Mouse (Mus musculus) ovary, adult 18-20 months (tissue): ENCODE results near the gene Dhdds.

Source experiments
- DNase-seq: peaks from one replicate; pipeline ENCODE4 v3.0.0; 2022; ENCODE audit warnings: low spot score, mixed read lengths

The Dhdds gene

DNA sequence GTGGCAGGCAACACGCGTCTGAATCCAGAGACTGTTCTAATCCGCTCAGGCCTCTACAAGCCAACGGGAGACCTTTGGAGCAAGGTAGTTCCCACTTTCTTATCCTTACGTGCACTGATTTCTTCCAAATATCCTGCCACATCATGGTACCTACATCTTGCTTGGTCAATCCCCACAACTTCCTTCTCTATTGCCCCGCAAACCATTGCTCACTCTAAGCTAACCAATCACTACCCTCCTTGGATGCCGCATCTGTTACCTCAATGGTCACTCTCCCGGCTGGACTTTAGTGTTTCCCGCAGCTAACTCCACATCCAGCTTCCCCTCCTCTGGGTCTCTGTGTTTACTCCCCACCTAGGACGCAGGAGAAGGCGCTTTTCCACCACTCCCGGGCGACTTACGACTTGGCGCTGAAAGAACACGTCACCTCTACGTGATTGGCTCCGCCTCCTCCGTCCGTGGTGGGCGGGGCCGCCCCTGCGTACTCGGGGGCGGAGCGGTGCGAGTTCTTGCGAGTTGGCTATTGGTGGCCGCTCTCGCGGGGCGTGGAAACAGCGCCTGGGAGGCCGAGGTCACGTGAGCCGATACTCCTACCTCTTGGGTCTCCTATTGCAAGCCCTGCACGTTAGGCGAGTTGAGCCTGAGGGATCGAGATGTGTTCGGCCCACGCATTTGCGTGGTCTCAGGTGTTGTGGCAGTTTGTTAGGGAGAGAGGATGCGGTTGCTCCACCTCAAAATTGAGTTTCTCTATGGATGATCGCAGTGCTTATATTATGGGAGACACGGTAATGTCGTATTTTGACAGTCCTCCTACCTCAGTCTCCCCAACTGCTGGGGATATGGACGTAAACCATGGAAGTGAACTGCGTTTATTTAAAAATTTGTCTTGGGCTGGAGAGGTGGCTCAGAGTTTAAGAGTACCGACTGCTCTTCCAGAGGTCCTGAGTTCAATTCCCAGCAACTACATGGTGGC, at the start of gene Dhdds:
Dhdds (minus strand) TSS at position 453 of the 973 bp plus-strand sequence.
- DNase-seq, result peak; percentile 90

DNA sequence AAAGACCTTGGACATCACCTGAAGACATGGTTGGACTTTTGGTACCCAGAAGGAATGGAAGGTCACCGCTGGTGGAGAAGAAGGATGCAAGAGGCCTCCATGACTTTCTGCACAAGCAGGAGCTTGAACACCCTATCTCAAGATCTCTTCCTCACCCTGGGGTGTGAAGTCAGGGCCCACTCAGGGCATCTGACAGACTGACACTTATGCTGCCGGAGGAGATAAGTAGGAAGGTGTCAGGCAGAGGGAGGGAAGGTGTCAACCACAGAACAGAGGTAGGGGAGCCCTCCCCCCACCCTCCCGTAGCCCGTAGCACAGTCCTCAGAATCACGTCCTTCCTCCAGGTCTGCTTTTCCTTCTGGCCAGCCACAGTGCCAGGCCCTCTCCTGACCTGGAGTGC, 46.9 kb upstream of the Dhdds start:
- no peak for DNase-seq

DNA sequence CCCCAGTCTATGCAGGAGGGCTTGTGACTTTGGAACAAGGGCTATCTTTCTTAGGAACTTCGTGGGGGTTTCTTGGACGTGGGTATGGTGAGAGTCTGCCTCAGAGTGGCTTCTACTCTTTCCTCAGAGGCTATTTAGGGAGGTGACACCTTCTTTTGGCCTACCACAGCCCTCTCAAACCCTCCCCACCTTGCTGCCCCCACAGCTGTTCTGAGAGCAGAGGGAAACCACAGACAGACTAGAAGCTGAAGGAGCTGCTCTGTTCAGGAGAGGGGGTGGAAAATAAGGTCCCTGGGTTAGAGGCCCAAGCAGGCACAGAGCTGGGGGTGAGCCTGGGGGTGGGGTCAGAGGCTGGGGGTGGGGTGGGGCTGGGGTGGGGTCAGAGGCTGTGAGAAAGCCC, 42.3 kb upstream of the Dhdds start:
- no peak for DNase-seq

DNA sequence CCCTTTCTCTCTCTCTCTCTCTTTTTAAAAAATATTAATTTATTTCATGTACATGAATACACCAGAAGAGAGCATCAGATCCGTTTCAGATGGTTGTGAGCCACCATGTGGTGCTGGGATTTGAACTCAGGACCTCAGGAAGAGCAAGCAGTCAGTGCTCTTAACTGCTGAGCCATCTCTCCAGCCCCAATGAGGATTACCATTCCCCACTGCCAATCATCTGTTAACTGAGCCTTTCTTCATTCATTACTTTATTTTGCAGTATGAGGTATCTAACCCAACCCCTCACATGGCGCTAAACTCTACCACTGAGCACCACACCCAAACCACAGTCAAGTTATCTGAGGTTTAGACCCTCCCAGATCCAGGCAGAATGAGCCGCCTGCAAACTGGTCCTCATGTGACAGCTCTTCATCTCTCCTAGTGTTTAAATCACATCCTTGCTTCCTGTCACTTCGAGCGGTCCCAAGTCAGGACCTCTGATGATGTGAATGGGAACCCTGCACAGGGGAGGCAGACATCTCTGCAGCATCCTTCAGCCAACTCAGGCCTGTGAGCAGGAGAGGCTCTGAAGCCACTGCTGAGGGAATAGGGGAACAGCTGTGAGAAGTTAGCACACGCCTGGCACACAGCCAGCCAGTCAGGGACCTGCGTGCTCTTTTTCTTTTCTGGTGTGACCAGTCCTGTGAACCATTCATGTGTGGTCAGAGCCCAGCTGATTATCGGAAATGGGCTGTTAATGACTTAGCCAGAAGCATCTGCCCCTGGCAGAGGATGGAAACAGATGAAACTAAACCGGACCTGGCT, 40.8 kb upstream of the Dhdds start:
- DNase-seq, result no peak

DNA sequence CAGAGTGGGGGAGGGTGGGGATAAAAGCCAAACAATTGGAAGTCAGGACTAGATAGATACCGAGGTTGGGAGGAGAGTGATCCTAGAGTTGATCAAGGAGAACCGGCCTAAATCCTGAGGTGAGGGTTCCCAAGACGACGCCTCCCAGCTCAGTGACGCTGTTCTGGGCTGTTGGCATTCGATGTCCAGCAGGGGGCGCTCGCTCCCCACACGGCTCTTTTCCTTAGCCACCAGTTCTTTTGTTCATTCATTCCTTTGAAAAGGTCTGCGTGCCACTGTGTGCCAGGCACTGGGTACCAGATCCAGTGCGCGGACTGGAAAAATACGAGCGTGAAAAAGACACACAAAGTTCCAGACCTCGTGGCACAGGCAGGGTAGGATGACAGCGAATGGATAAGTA, 35.2 kb upstream of the Dhdds start:
- peak; percentile 31 for DNase-seq

DNA sequence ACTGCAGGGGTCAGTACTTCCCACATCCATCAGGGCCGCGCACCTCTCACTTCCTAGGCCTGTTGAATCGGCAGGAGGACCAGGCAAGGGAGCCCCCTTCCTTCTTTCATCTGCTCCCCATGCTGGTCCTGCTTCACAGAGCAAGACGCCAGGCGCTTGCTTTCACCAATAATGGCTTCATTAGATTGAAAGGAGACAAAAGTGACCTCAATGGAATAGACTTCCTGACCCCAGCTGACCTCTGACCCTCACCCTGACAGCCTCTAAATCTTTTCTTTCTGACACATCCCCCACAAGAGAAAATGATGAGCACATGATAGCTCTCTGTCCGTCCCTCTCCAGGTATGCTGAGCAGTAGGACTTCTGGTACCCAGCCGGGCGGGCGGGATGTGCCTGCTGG, 25.1 kb upstream of the Dhdds start:
- DNase-seq, result no peak

DNA sequence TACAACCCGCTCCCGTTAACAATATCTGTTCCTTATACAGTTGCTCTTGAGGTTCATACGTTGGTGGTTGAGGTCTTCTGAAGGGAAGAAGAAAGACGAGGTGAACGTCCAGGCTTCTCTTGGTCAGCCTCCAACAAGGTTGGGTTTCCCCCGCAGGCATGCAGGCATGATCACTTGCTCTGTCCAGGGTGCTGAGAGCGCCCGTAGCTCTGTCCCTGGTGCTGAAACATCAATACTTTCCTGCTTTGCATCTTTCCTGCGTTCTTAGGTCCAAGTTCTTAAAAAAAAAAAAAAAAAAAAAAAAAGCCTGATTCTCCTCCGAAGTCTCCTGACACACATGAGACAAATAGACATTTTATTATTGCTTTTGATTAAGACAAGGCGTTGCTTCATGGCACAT, 19.9 kb upstream of the Dhdds start:
- peak; percentile 16 for DNase-seq

DNA sequence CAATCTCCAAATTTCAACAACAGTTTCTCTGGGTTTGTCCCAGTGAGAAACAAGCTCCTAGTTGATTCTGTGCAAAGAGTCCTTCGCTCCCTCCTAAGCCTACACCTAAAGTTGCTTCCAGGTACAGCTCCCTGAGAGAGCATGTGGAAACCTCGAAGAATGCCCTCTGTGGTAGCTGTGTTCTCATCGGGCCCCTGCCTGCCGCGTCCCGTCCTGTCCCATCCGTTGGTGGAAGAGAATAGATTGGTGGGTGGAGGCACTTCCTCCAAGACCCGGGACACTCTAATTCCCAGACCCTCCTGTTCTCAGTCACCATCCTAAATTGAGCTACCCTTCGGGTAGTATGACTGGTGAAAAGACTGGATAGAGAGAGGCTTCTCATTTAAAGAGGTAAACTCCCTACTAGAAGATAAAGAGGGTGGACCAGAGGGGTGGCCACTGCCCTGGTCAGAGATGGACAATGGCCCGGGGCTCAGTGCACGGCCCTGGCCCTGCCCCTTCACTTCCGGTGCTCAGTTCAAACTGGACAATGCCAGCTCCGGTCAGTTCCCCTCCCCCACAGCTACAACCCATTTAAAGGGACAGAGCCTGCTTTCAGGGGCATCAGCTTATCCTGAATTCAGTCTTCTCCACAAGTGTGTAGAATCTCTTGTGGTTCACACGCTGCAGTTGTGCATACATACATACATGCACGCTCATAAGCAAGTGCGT, 19.1 kb upstream of the Dhdds start:
- no peak for DNase-seq

DNA sequence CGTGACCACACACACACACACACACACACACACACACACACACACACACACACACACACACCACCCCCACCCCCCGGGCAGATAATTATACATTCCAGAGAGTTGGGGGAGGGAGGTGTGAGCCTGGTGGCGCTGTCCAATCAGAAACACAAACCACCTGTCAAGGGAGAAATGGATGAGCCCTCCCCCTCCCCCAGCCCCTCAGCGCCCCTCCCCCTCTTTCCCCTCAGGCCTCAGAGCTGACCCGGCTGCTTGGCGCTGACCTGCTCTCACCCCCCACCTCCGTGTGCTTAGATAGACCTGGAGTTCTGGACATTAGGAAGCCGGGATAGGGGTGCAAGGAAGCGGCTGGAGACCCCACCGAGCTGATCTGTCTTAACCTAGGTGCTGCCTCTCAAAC, 18.5 kb upstream of the Dhdds start:
- DNase-seq, result no peak

DNA sequence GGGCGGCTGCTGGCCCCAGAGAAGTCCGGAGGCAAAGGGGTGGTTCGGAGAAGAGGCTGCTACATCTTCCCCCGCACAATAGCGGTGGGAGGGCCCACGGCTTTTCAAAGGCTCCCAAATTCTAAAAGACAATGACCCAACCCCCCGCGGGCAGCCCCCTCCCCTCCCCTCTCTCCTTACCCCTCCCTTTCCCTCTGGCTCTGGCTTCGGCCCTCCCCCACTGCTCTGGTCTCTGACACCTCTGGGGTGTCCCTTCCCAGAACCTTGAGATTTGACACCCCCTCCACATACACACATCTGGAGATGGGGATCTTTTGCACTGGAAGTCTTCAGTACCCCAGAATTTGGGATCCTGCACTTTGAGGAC, 18.0 kb upstream of the Dhdds start, which contains the start of gene Lin28a:
Lin28a (minus strand) TSS at position 63 of the 367 bp plus-strand sequence.
- no peak for DNase-seq

DNA sequence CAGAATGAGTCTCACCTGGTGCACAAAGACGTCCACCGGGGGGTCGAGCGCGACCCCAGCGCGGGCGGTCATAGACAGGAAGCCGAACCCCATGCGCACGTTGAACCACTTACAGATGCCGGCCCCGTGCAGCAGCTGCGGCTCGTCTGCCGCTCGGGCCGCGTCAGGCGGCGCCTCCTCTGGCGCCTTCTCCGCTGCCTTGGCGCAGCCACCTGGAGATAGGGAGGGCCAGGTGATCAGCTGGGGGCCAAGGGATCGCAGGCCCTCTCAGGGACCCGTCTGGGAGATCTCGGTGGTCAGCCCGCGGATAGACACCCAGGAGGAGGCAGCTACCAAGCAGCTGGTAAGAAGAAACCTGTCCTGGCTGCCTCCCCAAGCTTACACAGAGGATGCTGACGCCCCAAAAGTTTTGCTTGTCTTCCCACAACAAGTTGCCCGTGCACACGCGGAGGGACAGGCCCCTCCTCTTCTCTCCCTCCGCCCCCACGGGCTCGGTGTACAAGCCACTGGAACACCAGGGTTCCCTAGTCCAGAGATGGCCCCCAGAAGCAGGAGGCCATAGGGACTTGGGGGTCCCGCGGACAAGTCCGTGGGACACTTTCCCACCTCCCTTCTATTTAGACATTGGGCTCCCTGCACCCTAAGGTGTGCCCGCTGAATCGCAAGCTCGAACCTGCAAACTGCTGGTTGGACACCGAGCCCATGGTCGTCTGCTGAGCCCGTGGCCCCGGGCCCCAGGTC, 17.5 kb upstream of the Dhdds start:
- no peak for DNase-seq

DNA sequence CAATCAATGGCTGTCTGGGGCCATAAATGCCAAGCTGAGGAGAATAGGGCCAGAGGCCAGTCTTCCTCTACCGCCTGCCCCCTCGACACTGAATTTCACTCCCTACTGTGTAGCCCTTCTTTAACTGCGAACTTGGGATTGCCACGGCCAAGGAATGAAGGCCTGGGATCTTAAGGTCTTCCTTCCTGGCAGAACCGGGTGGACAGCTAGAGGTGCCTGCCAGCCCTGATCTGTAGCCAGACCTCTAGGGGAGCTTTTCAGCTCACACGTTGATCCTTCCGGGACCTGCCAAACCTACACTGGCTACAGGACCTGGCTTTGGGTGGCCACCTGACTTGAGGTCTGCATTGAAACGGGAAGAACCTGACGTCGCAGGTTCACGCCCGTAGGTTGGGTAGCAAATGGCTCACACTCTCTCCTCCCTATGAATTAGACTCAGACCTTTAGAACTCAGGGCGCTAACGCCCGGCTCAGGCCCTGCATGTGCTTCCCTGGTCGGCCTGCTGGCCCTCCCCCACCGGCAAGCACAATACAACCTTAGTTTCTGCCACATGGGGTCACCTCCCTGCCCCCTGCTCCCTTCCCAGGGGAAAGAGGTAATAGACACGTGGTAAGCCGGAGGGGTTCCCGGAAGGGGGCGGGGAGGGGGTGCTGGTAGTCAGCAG, 16.6 kb upstream of the Dhdds start:
- DNase-seq, result no peak

DNA sequence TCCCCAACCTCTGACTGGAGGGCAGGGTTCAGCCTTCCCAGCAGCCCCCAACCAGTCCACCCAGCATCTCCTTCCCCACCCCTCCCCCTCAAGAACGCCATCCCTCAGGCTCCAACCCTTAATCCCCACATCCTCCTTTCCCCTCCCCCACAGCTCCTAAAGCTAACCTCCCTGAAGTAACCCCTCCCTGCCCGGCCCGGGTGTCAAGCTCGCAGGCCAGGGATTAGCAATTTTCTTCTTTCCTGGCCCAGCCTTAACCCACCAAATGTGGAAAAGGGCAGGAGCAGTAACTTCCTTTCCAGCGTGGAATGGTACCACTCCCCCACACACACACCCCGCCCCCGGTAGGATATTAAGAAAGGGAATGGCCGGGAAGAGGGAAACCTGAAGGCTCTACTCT, 16.0 kb upstream of the Dhdds start:
- no peak for DNase-seq

DNA sequence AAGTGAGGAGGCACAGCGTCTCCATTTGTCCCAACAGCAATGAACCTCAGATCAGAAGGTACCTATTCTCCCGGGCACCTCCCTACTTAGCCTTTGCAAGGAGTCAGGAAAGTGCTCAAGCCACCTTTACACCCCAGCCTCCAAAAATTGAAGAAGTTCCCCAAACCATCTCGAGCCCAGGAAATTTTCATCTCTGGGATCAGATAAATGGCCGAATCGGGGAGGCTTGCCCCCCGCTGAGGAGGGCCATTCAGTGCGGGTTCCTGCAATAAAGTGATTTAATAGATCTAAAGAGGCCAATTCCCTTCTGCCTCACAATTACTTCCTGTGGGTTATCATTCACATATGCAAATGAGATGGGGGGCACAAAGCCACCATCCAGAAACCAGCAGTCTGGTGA, 15.5 kb upstream of the Dhdds start:
- no peak for DNase-seq

DNA sequence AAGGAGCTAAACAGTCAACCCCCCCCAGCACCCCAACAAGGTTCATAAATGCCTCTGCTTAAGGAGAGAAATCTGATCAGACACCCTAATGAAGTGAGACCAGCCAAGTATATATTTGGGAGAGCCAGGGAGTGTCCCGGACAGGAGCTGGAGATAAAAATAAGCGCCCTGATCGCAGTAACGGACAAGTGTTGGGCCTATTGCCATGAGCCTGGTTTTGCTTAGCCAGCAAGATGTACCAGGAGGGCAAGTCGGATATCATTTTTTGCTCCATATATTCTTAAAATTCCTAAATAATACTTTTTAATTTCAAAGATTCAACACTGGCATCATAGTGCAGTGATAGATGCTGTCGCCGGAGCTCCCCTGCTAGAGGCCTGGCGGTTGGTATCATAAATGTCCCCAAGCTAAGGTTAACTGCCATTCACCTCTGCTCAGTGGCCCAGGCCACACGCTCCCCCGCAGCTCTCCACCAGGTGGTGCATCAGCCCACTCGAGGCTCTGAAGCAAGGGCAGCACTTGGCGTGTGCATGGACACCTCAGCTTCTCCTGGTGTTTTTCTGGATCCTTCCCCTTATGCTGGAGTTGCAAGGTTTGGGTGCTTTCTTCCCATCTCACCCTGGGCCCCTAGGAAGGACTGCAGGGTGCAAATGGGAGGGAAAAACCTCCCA, 12.3 kb upstream of the Dhdds start:
- DNase-seq, result no peak

DNA sequence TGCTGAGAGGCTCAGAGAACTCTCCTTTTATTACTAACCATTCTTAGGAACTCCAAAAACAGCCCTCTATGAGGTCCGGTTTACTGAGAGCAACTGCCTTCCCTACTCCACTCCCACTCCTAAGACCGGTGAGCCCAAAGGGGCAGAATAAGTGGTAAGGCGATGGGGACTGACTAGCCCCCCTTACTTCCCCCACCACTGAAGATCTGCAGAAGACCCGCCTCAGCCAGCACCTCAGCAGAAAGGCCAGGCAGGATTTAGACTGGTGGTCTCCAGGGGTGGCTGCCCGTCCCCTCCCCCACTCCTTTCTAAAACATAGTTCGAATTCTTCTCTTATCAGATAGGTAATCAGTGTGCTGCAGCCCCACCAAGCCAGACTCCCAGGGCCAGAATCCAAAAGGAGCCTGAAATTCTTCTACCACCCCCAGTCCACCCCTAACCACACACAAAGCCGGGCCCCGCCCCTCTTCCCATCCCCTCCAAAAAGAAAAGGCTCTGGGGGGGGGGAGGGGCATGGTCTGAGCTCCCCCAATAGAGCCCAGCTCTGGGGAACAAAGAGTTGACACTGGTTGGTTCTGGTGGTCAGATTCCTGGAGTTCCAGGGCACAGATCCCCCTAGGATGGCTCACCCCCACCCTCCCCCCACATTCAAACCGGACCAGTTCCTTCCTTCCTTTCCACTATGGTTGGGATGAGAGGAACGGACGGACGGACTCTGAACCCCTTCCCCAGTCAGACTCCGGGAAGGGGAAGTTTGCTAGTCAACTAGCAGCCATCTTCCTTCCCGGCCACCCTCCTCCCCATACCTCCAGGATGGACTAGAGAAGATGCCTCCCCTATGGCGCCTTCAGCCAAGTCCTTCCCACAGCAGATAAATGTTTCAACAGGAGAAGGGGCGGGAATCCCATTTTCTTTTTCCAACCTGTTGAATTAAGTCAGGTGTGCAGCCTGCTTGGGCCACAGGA, 11.0 kb upstream of the Dhdds start:
- no peak for DNase-seq

DNA sequence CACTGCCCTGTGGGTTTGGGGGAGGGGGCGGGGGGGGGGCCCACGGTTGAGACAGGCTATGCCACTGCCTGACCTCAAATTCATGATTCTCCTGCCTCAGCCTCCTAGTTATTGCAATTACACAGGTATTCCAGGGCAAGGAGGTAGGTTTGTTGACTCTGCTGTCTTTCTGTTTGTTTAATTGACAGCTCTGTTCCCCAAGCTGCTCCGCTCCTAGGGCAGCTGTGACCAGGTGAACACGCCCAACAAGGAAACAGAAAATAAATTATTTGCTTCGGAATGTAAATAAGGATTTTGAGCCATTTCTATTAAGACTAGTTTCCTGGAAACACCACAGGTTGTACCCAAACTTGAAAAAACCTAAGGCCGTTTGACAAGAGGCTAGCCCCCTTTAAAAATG, 9.0 kb upstream of the Dhdds start:
- DNase-seq, result no peak

DNA sequence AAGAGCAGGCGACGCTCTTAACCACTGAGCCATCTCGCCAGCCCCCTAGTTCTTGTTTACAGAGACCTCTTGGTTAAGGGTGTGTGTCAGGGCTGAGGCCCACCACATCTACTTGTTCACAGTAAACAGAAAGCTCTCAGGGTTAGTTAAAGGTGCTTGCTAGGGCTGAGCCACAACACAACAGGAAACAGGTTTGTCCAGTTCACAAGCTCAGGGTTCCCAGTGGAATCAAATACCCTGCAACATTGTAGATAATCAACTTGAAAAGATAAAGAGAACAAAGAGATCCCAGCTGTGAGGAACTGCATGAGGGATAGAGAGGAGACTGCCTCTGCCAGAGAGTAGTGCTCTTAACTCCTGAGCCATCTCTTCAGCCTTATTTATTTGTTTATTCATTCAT, 6.1 kb upstream of the Dhdds start:
- no peak for DNase-seq

DNA sequence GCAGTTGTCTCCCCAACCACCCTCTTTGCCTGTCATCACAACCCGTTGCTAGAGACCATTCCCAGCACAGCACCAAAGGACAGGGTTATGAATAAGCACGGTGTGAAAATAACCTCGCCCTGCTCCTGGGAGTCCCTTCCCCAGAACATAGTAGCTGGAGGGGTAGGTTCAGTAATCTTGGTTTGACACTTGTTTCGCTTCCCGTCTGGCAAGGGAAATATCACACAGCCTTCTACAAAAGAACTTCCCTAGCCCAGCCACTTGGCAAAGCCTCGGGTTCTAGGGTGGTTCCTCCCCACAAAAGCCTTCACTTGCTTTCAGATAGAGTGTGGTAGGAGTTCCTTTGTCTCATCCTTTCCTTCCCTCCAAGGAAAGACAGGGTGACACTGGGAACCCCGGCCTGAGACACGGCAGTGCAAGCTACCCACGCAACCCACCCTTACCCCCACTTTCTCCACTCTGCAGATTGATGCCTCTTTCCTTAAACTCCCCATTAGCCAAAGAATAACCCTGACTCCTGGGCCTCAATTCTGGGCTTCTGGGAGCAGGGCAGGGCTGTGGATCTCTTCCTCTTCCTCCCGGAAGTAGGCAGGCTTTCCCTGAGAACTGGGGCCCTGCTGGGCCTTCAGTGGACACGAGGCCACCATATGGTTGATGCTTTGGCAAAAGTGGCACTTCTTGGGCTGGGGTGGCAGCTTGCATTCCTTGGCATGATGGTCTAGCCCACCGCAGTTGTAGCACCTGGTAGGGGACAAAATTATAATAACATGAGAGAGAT, 5.1 kb upstream of the Dhdds start:
- DNase-seq, result no peak
